Mouse (Mus musculus) left cerebral cortex, postnatal 14 days (tissue): ENCODE data around the gene Dscaml1. TPM values are rescaled to one million over a fixed set of nuclear protein-coding genes. Genes with fewer than 3 reads are reported as not detected.

Experiments
- DNase-seq, 2 experiments: peaks; one replicate each; pipeline ENCODE4 v3.0.0; 2021 to 2022; ENCODE audit warnings: low spot score in 2 of 2, mixed read lengths in 1 of 2
- intact Hi-C: fragments of 180-260 bp; cut with DNase I; formaldehyde crosslinking; loops from one replicate; pipeline ENCODE4 v1.15.1; 2025
- total RNA-seq, 2 experiments: library from RNA; stranded (reverse); gene quantifications; 2 replicates each; pipeline ENCODE4 v1.2.3; 2021

The Dscaml1 gene
- total RNA-seq, 2 experiments from 2014 or later, result 41.4 to 44.3 TPM

DNA sequence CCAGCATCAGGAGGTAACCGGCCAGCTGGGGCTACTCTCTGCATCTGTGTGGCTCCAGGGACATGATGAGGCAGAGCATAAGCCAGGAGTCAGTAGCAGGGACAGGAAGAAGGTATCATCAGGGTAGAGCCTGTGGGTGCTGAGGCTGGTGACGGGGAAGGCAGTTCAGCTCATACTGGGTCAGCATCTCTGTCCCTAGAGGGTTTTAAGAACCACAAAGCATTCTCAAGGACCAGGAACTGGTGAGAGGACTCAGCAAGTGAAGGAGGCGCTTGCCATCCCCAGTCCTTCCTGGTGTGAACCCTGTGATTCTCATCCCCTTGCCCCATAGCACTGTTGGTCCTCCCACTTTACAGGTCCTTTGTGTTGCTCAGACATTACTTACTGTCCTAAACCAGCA, 69.9 kb downstream of the Dscaml1 start:
- DNase-seq, result no peak
- intact Hi-C loops, result no loop called here

DNA sequence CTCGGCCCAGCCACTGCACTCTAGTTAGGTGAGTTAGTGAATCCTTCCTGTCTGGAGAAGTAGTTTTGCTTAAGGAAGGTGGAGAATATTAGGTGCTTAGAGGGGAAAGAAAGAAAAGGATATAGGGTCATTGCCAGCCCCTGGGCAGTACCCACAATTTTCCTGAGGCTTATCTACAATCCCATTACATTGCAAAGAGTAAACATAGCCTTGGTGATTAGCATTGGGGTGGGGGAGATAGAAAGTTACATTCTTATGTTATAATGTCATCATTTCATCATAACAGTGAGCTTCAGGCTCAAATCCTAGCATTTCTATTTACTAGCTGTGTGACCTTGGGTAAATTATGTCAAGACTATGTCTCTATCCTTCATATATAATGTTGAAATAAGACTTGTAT, 70.5 kb downstream of the Dscaml1 start:
- no peak for DNase-seq
- intact Hi-C loops, result no loop called here

DNA sequence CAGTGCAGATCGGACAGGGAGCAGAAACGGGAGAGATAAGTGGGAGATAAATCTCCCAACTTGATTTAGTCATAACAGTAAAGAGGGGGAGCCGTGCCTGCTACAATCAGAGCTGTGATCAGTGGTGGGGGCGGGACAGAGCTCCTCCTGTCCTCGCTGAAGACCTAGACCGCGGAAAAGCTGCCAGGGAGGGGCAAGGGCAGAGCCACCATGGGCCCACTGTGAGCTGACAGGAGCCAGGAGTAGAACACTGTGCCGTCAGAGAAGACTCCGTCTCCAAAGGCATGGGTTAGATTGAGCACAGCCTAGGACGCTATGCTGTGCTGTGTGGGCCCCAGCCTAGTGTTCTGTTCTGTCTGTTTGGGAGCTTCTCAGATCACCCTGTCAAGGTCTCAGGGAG, 72.8 kb downstream of the Dscaml1 start:
- DNase-seq, result peak in 1 of 2 experiments; percentile 15
- intact Hi-C loops, result no loop called here

DNA sequence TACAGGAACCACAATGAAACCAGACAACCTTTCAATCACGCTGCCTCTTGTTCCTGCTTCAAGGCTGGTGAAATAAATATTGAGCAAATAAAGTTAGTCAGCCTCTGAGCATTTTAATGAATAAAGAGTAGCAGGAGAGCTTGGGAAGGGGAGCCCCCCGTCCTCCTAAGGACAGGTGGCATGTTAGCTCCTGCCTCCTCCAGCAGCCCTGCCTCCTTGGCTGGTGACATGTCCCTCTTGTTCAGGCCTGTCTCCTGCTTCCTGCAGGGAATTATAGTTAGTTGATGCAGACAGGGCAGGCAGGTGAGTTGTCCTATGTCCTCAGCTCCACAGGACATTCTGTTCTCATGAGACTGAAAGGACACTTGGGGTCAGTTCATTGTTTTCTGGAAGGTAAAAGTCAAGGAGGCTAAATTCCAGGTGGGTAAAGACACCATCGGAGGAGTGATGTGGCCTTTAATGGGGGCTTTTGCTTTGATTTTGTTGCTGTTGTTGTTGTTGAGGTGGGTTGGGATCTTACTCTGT, 73.7 kb downstream of the Dscaml1 start:
- intact Hi-C loops, result no loop called here
- DNase-seq, result no peak

DNA sequence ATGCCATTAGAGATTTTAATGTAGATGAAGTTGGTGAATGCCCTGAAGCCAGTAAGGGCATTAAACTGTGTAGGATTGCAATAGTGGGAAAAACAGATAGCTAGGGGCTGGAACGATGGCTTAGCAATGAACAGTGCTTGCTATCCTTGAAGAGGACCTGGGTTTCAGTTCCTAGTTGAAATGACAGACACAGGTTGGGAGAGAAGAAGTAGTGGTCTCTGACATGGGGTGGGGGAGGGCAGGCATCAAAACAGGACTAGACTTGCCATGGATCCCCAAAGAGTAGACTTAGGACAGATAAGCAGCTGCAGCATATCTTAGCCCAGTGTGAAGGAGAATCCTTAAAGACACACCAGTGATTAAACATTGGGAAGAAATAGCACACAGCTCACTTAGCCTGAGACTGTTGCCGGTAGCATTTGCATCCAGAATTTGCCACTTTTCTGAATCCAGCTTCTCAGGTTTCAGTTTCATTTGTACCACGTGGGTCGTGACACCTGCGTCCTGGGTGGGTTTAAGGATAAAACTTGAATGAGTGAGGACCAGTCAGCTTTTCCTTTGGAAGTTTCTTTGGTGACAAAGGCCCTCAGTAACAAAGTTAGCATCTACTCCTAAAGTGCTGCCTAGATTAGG, 75.0 kb downstream of the Dscaml1 start:
- intact Hi-C loops, result no loop called here
- no peak for DNase-seq

DNA sequence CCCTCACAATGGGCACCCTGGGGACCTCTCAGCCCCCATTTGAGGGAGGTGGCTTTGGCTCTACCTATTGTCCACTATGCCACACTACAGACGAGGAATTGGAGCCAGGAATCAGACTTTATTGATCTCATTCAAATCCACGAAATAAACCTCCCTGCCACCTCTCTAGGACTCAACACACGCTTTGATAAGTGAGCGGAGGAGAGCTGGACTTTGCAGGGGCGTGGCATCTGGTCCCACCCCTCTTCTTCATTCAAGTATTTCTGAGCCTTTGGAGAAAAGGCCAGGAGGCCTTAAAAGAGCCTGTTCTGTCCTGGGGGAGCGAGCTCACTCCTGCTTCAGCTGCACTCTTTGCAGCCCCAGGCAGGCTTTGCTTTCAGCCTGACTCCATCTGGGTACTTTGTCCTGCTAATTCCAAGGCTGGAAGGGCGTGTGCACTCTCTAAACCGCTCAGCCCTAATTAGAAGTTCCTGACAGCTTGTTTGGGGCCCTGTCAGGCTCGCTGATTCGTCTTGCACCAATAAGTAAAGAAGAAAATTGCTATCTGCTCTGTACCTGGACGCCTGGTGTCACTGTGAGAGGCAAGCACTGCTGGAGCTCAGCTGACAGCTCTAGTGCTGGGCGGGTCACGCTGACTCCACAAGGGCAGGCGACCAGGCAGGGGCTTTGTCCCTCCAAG, 75.7 kb downstream of the Dscaml1 start:
- no peak for DNase-seq
- intact Hi-C loops, result no loop called here

DNA sequence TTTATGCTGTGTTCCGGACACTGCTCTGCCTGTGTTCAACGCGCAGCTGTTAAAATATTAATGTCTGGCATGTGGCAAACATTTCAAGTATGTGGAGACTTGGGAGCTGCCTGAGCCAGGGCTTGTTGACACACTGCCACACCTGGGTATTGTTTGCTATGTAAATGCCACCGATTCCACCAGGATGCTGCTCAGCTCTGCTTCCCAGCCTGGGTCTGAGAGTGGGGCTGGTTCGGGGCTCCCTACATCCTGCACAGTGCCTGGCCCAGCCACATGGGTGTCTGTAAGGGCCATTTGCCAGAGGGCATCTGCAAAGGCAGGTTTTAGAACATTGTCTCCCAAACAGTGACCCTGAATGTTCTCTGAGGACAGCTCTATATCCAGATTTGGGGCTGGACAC, 78.5 kb downstream of the Dscaml1 start:
- no peak for DNase-seq
- intact Hi-C loops, result no loop called here

DNA sequence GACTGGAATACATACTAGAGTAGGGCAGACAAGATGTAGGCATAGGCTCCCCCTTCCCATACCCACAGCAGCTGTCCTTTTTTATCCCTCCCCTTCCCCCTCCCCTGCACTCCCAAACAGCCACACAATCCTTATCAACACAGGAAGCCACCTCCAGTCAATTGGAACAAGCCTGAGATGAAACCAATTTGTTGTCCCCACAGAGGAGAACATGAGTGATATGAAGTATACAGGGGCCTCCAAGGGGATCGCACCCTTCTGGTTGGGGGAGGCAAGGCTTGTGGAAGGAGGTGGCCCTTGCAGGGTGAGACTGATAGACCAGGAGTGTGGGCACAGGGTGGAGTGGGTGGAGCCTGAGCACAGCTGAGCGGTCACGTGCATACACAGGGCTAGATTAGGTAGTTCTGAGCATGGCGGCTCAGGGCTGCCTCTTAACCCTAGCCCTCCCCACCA, 79.1 kb downstream of the Dscaml1 start:
- DNase-seq, result peak in 1 of 2 experiments; percentile 20
- intact Hi-C loops, result no loop called here

DNA sequence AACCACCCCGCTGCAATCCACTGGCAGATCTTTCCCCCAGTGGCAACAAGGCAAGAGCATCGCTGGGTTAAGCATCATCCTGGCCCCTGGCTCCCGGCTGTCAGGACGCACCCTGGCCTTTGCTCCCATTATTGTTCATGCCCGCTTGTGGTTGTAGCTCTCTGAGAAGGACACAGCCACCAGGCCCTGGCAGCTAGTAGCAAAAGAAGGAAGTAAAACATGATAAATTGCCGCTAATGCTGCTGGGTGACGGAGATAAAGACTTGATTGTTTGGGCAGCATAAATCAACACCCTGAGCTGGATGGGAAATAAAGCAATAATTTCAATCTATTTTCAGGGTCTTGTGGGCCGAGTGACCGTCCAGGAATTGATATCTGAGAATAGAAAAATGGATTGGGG, 81.1 kb downstream of the Dscaml1 start:
- DNase-seq, result no peak

DNA sequence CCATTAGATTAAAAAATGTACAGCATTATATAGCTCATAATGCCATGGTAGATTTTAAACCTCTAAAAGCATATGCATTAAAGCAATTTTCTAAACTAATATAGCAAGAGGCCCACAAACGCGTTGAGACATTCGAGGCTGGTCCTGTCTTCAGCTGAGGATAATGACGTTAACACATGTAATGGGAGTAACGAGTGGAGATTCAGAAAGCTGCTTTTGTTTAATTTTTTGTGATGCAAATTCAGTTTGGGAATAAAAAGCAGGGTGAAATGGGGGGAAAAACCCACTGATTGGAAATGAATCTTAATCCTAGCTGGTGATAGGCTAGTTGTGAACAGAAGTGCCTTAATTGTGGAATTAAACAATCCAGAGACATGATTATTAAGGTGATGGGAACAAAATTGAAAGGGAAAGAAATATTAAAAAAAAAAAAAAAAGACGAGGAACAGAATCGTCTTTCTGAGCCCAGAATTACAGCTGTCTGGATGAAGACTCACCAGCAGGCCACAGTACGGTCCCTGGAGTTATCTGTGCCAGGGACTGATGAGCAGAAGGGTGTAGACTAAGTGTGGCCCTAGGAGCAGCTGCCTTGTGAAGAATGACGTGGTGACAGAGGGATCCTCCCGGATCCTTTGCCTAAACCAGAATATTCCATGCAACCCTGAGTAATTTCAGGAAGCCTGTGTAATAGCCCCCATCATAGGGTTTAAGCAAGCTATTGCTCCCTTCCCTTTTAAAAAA, 84.5 kb downstream of the Dscaml1 start:
- DNase-seq, result peak in 1 of 2 experiments; percentile 25
- intact Hi-C loops, result no loop called here

More for the DNA sequence above, 81.1 kb downstream of the Dscaml1 start:
- intact Hi-C loops, result no loop called here

DNA sequence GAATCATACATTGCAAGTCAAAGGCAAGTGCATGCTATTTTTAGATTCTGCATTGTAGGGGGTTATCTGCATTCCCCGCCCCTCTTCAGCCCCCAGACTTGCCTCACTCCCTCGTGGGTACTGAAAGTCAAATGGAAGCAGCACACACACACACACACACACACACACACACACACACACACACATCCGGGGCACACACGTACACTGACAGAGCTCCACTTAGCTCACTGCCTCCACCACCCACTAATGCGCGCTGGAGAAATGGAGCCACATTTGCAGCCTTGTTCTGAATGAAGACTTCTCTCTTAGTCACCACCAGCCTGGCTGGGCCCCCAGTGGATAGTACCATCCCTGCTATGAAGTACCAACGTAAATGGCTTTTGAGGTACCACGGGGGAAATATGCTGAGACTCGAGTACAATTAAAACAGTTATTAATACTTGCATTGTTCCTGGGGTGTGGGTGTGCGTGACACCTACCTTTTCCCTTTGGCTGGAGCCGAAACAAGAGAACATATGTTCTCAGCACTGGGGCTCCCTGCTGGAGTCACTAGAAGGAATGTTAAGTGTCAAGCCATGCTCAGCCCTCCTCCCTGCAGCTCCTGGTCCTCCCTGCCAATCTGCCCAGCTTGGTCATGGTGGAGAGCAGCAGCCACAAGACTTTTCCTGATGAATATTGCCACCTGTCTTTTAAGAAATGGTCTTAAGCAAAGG, 91.7 kb downstream of the Dscaml1 start:
- intact Hi-C loops, result no loop called here
- peak; percentile 67 to 71 for DNase-seq

DNA sequence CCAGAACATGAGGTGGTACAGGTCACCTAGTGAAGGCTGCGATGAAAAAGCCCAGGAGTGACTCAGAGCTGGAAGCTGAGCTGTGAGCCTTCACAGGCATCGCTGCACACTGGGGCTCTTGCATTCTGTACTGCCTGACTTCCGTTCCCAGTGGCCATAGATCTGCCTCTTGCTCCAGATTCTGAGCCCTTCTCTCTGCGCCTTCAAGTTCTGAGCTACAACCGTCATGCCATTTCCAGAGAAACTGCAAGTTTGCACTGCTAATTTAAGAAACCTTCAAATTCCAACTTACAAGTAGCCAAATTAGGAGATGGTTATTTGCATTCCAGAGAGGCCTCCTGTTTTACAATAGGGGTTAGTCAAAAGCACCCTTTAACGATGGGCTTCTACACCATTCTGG, 93.4 kb downstream of the Dscaml1 start:
- DNase-seq, result peak; percentile 17 to 26
- intact Hi-C loops, result no loop called here

DNA sequence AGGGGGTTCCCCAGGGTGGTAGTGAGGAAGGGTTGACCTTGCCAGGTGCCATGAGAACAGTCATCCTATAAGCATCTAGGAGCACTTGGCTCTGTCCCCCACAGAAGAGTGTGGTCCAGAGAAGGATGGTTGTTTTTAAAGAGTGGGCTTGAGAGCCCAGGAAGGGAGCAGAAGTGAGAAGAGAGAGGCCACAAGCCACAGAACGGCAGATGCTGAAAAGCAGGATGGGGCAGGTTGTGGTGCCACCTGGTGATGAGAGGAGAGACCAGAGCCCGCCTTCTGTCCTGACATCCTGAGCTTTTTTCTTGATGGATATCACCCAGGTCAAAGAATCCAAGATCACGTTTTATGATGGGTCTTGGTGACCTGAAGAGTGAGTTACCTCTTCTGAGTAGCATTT, 96.4 kb downstream of the Dscaml1 start:
- intact Hi-C loops, result no loop called here
- no peak for DNase-seq

DNA sequence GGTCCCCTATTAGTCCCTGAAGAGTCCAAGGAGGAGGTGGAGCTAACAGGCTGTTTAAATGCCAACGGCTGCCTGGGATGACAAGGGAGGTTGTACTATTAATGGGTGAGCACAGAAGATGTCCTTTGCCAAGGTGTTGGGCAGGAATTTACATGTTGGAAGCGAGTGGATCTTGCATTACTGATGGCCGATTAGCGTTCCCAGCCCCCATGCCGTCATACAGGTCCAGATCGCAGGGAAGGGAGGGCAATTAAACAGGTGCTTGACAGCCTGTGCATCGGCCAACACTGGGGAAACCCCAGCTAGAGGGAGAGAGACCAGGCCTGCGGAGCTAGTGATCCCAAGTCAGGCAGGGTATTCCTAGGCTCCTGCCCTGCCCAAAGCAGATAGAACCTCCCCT, 98.1 kb downstream of the Dscaml1 start:
- no peak for DNase-seq

DNA sequence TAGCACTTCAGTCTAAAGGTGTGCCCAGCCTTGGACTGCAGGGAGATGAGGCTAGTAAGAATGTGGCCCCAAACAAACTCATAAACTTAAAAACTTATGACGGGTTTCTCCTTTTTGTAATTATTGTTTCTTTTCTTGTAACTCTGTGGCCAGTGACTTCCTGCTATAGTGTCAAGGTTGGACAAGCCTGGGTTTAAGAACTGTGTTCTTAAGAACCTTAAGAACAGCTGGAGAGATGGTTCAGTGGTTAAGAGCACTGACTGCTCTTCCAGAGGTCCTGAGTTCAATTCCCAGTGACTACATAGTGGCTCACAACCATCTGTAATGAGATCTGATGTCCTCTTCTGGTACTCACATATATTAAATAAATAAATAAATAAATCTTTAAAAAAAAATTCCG, 106.8 kb downstream of the Dscaml1 start:
- no peak for DNase-seq
- intact Hi-C loops, result no loop called here

More for the DNA sequence above, 98.1 kb downstream of the Dscaml1 start:
- intact Hi-C loops, result no loop called here

DNA sequence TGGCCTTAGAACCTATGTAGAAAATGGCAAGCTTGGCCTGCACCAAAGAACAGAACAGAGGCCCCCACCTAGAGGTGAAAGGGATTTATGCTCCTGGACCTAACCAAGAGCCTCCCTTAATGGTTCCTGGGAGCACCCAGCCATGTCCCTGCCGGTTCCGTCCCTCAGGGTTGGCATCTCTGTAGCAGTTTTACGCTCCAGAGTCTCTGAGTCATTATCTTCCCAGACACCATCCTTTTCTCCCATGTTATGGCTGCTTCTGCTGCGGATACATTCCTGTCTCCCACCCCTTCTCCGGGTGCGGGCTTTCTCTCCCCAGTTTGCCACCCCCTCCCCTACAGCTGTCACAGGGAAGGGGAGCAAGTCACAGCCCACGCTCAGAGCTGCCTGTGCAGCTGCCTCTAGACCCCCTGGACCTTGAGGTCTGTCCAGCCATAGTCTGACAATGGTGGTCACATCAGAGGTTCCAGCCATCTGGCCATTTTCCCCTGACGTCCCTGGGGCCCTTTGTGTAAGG, 108.1 kb downstream of the Dscaml1 start:
- intact Hi-C loops, result no loop called here
- peak in 1 of 2 experiments; percentile 44 for DNase-seq

DNA sequence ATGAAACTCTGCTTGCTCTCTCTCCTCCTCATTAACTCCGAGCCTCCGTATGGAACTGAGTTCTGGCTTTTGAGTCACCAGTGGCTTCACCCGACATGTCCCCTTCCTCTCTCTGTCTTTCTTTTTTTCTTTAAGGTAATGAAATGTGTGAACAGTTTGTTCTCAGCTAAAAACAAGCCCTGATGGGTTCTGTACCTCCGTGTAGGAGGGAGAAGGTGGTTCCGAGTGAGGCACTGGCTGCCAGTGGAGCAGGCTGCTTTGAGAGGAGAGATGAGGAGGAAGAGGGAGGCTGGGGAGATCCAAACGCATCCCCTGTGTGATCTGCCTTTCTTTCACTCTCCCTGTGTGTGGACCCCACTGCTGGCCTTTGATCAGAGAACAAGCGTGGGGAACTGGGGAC, 111.2 kb downstream of the Dscaml1 start:
- intact Hi-C loops, result no loop called here
- DNase-seq, result peak; percentile 45 to 50

DNA sequence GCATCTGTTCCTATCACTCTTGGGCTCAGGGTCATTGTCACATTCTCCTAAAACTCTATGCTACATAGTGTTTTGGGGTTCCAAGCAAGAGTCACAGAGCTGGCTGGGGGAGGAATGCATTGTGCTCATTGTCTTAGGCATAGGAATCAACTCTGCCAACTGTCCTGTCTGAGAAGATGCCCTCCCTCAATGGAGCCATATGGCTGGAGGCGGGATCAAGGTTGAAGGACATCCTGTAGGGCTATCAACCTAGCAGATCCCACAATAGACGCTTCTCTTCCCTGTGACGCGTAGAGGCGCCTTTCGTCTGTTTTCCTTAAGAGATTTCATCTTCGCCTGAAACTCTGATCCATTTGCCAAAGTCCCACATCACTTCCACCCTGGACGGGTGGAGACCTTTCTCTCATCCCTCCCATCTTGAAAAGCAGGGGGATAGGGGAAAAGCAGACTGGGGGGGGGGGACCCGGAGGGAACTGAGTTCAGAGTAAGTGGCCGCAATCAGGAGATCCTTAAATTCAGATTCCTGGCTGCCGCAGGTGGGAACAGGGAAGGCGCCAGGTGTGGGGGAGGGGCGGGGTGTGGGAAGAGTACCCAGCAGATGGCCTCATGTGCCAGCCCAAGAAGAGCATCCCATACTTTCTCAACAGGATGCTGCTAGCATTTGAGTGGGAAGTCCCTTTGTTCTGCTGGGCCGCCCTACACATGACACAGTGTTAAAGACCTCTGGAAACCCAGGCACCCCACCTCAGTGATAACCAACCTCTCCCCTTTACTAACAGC, 113.0 kb downstream of the Dscaml1 start:
- DNase-seq, result no peak
- intact Hi-C loops, result no loop called here
